Mouse (Mus musculus): ENCODE data around the gene Pofut2. TPM values are rescaled to one million over a fixed set of nuclear protein-coding genes. Genes with fewer than 3 reads are reported as not detected.
"Not testable (repeated sequence)": the region's sequence is repeated elsewhere in the genome, so short reads cannot be mapped to it uniquely, and the experiment has no call there.

Pofut2 gene
- total RNA-seq, 2 experiments from 2014 or later = 66.7 to 70.2 TPM

GRCm38 (mm10) chr10:77260166-77260875 lies 1.3 kb downstream of the Pofut2 start:
- DNase-seq (ENCODE audit: low spot score in 2 of 2) = no peak

GRCm38 (mm10) chr10:77266281-77266680 lies 7.3 kb downstream of the Pofut2 start:
- no peak for DNase-seq (ENCODE audit: low spot score in 2 of 2)

DNA sequence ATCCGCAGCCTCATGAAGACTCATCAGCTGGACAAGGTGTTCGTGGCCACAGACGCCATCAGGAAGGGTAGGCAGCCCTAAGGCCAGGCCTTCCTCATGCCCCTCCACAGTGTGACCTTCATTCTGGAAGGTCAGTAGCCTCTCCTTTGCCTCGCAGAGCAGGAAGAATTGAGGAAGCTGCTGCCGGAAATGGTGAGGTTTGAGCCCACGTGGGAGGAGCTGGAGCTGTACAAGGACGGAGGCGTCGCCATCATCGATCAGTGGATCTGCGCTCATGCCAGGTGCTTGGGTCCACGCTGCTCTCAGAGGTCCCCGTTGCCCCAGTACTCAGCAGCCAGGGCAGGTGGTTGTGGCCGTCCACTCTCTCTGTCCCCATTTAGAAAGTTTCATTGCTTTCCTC lies 8.0 kb downstream of the Pofut2 start:
- DNase-seq (ENCODE audit: low spot score in 2 of 2) = no peak

DNA sequence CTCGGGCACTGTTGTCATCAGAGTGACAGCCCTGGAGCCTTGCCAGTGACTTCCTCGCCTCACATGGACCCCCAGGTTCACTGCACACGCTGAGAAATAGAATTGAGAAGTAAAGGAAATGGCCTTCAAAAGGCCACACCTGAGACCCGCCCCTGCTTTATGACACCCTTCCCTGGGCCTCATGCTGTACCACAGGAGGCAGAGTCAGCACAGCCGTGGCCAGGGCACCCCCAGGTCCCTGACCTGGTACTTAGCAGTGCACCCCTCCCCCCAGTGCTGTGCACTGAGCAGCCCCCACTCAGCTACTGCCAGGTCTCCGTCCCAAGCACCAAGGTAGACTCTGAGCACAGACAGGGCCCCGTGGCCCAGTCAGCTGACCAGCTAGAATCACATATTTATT lies 10.1 kb downstream of the Pofut2 start:
- no peak for DNase-seq (ENCODE audit: low spot score in 2 of 2)

GRCm38 (mm10) chr10:77272980-77273730 lies 14.1 kb downstream of the Pofut2 start:
- DNase-seq (ENCODE audit: low spot score in 2 of 2) = no peak

DNA sequence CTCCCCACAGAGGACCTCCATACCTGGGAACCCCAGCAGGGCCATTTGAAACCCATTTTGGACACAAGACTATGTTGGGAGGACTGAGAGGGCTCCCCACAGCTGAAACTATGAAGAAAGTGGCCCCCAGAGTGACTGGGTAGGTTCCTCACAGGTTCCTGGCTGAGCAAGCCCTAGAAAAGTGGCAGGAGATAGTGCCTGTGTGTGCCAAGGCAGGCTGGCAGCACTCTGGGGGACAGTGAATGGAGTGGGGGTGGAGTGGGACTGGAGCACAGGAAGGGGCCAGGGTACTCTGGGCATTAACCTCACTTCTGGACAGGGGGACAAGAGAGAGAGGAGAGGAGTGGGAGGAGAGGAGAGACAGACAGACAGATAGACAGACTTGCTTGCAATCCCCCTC lies 14.8 kb downstream of the Pofut2 start:
- DNase-seq (ENCODE audit: low spot score in 2 of 2) = no peak

DNA sequence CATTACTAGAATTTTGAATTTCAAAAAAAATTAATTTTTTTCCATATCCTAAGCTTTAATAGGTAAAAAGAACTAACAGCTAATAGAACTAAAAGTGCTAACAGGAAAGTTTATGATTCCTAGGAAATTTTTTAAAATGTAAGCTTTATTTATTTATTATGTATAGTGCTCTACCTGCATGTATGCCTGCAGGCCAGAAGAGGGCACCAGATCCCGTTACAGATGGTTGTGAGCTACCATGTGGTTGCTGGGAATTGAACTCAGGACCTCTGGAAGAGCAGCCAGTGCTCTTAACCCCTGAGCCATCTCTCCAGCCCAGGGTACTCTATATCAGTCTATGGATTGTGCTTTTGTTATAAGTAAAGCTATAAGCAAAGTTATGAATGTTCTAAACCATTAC lies 23.1 kb downstream of the Pofut2 start:
- DNase-seq (ENCODE audit: low spot score in 2 of 2) = not testable (repeated sequence)

- DNase-seq (ENCODE audit: low spot score in 2 of 2) = peak; percentile 55 to 74
These were observed 23.8 kb downstream of the Pofut2 start for GRCm38 (mm10) chr10:77282822-77283221.

- no peak for DNase-seq (ENCODE audit: low spot score in 2 of 2)
These were observed 25.8 kb downstream of the Pofut2 start for GRCm38 (mm10) chr10:77284832-77285231.

GRCm38 (mm10) chr10:77287626-77288025 lies 28.6 kb downstream of the Pofut2 start:
- no peak for DNase-seq (ENCODE audit: low spot score in 2 of 2)

- no peak for DNase-seq (ENCODE audit: low spot score in 2 of 2)
These were observed 29.7 kb downstream of the Pofut2 start for GRCm38 (mm10) chr10:77288639-77289195.

GRCm38 (mm10) chr10:77289559-77289958 lies 30.5 kb downstream of the Pofut2 start:
- DNase-seq (ENCODE audit: low spot score in 2 of 2) = no peak

- DNase-seq (ENCODE audit: low spot score in 2 of 2) = no peak
These were observed 31.8 kb downstream of the Pofut2 start for GRCm38 (mm10) chr10:77290624-77291366.

DNA sequence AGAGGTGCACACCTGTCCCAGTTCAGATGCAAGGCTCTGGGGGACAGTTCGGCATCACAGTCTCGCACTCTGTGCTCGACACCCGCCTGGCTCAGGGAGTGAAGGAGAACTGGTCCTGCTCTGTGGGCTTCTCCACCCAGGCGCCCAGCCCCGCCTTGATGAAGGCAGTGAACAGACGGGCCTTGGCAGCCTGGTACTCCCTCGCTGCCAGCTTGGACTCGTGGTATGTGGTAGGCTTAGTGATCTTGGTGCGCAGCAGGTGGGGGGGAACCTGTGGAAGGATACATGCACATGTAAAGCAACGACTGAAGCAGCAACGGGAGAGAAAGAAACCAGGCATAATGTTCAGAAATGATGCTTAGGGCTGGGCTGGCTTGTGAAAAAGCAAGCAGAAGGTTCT lies 35.7 kb downstream of the Pofut2 start:
- DNase-seq (ENCODE audit: low spot score in 2 of 2) = no peak

DNA sequence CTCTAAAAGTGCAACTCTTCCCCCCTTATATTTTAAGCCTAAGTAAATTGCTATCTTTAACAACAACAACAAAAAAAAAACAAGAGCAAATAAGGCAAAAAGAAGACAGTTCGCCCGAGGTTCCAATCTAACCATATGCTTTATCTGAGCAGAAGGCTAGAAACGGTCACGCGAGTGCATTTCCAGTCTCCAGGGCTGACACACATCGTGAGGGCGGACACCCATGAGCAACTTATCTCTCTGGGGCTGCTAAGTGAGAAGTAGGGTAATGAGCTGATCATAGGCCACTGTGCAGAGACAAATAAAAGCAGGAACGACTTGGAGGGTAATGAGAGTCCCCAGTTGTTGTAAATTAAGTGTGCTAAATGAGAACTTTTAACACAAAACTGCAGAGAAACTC lies 39.6 kb downstream of the Pofut2 start:
- DNase-seq (ENCODE audit: low spot score in 2 of 2) = no peak

- DNase-seq (ENCODE audit: low spot score in 2 of 2) = no peak
These were observed 40.2 kb downstream of the Pofut2 start for GRCm38 (mm10) chr10:77299194-77299593.

DNA sequence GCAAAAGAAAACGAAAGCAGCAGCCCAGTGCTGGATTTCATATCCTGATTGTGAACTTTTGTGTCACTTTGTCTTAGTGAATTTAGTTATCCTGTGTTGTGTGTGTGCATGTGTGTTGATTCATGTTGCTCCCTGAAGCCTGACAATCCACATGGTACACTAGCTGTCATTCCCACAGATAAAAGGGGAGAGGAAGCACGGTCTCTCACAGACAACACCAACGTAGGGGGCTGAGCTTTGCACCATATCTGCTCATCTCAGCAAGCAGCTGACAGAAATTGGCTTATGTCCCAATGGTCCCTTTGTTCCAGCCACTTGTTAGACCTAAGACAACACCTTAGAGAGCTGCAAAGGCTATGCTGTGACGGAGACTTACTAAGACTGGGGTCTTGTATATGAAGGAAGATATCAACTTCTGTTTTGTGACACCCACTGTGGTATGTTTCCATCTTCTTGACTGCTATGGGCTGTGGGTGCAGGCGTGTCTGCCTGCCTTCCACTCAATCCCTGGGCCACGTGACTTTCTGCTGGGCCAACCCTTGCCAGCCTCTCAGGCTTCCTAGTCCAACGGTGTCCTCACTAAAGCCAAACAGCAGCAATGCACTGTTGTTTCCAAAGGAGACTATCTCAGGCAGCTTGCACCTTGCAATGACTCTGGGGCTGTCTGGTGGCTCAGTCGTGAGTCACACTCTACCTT lies 41.4 kb downstream of the Pofut2 start:
- DNase-seq (ENCODE audit: low spot score in 2 of 2) = no peak

DNA sequence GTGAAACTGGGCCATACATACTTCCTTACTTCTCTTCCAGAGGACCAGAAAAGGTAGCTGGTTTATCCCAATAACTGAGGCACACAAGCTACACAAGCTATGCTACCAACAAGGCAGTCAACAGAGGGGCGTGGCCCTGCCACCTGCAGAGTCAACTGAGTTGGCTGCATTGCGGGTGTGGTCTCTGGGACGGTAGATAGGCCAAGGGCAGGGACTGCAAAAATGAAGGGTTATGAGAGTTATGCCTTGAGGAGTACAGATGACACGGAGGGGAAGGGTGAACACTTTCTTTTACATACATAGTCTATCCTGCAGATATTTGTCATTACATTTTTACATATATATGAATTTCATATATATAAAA lies 41.9 kb downstream of the Pofut2 start:
- DNase-seq (ENCODE audit: low spot score in 2 of 2) = no peak

GRCm38 (mm10) chr10:77304362-77304761 lies 45.3 kb downstream of the Pofut2 start:
- DNase-seq (ENCODE audit: low spot score in 2 of 2) = no peak

DNA sequence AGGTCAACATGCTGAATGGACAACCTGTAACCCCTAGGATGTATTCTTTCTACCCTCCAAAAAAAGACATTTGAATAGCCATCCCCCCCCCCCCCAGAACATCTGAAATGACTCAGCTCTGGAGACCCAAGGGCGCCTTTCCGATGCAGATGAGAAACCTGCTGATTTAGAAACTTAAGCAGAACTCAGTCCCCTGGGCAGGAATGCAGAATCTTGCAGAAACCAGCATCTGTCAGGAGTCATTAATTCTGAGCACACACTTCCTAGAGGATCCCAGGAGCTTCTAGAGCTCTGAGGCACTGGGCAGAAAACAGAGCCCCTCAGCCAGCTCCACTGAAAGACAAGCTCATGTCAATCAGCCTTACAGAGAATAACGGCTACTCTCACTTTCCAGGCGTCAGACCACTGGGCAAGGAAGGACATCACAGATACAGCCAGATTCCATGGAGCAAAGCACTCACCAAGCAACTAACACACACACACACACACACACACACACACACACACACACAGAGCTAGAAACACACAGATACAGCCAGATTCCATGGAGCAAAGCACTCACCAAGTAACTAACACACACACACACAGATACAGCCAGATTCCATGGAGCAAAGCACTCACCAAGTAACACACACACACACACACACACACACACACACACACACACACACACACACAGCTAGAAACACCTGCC lies 46.0 kb downstream of the Pofut2 start:
- DNase-seq (ENCODE audit: low spot score in 2 of 2) = no peak

GRCm38 (mm10) chr10:77305766-77306165 lies 46.7 kb downstream of the Pofut2 start:
- no peak for DNase-seq (ENCODE audit: low spot score in 2 of 2)

All from gastrocnemius, postnatal 4 days (tissue).